Mouse (Mus musculus) heart, postnatal 0 days (tissue): ENCODE measurements at regions not wholly inside any gene's neighbourhood (a gene's known extent, or its start where the extent isn't known, plus 50 kb on each side); places are given as distances from the start of the nearest gene placed in this dataset.

Experiments
- ATAC-seq: fragments of 200-750 bp; cut with Nextera tagmentation; 2 replicates; pipeline ENCODE4 v1.8.0; 2017; ENCODE audit warnings: low read depth, moderate number of reproducible peaks, moderate library complexity; ENCODE audit not compliant: insufficient read depth
- DNase-seq: peaks from one replicate; pipeline ENCODE4 v3.0.0-alpha.2; 2016; ENCODE audit warnings: low spot score
- H3K27ac ChIP-seq: fragments of 300-500 bp; sonication (generic); 2 replicates; pipeline ENCODE4 v1.5.1; 2014; ENCODE audit warnings: low read depth, mild to moderate bottlenecking
- H3K27me3 ChIP-seq: fragments of 300-500 bp; sonication (generic); 2 replicates; pipeline ENCODE4 v1.6.1; 2014; ENCODE audit warnings: low read length, mixed read lengths; ENCODE audit not compliant: control insufficient read depth, insufficient read depth
- H3K36me3 ChIP-seq: fragments of 300-500 bp; sonication (generic); replicated peaks from 2 replicates; pipeline ENCODE4 v1.6.1; 2014; ENCODE audit warnings: low read length, mixed read lengths; ENCODE audit not compliant: control insufficient read depth, insufficient read depth
- H3K4me1 ChIP-seq: fragments of 300-500 bp; sonication (generic); 2 replicates; pipeline ENCODE4 v1.6.1; 2014; ENCODE audit warnings: antibody characterized with exemption; ENCODE audit not compliant: control insufficient read depth, insufficient read depth
- H3K4me2 ChIP-seq: fragments of 300-500 bp; sonication (generic); 2 replicates; pipeline ENCODE4 v1.6.1; 2014; ENCODE audit warnings: low read depth, mild to moderate bottlenecking, low read length, moderate library complexity
- H3K4me3 ChIP-seq: fragments of 300-500 bp; sonication (generic); 2 replicates; pipeline ENCODE4 v1.5.1; 2014; ENCODE audit warnings: low read depth, low read length
- H3K9ac ChIP-seq: fragments of 300-500 bp; sonication (generic); replicated peaks from 2 replicates; pipeline ENCODE4 v1.6.1; 2014; ENCODE audit warnings: low read depth, low read length, mixed read lengths
- H3K9me3 ChIP-seq: fragments of 300-500 bp; sonication (generic); replicated peaks from 2 replicates; pipeline ENCODE4 v1.6.1; 2016; ENCODE audit warnings: low read length; ENCODE audit not compliant: control insufficient read depth
- CTCF ChIP-seq: IDR thresholded peaks from 2 replicates; pipeline ENCODE4 v1.5.1; 2016; ENCODE audit warnings: antibody characterized with exemption, control low read depth, low read depth
- EP300 ChIP-seq: IDR thresholded peaks from 2 replicates; pipeline ENCODE4 v1.6.1; 2016; ENCODE audit warnings: antibody characterized with exemption, low read depth
- WGBS: fragments of 180-500 bp; shearing (Covaris S2); extraction: QIAGEN DNeasy Blood & Tissue Kit; methylation state at CpG from one replicate; pipeline ENCODE4 v1.1.7; 2014; 5-methylcytosine and 5-hydroxymethylcytosine counted together

DNA sequence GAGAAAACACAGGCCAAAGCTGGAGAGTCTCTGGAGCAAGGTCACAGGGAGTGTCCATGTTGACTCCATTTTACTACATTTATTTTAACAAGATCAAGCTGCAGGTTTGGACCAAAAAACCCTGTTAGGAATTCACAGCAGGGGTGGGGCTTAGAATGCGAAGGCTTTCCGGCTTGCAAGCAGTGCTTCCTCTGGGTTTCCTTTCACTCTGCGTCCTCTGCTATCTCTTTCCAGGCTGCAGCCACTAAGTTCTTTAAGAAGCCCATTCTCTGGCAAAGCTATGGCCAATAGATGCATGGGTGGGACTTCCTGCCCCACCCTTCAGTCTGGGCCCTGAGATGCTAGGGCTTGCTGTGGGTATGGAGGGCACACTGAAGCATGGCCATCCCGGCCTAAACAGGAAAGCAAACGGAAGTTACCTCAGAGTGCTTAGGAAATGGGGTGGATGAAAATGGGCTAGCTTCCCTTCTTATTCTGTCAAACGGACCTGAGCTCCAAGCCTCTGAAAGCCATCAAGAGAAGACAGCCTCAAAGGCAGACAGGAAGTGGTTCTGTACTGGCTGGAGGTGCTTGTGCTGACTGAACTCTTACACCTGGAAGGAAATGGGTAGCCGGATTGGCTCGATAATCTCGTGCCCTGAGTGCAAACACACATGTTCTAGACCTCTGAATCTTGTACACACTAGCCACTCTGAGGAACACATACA is 90.6 kb upstream of the C1qtnf7 start:
- no peak overlapping the region for H3K27ac ChIP-seq
- H3K9me3 ChIP-seq = no peaks in the 10 kb centered on the region
- TF ChIP-seq CTCF = no peak
- TF ChIP-seq EP300 = no peak
- DNase-seq = no peak
- no peaks in the 10 kb centered on the region for H3K27me3 ChIP-seq
- no peak overlapping the region for H3K4me3 ChIP-seq
- no peak overlapping the region for H3K4me2 ChIP-seq
- ATAC-seq = no peak
- H3K4me1 ChIP-seq = no peaks in the 10 kb centered on the region
- 67% methylated on average over 9 of the region's 9 CpGs for WGBS
- no peaks in the 10 kb centered on the region for H3K36me3 ChIP-seq
- H3K9ac ChIP-seq = no peak overlapping the region

DNA sequence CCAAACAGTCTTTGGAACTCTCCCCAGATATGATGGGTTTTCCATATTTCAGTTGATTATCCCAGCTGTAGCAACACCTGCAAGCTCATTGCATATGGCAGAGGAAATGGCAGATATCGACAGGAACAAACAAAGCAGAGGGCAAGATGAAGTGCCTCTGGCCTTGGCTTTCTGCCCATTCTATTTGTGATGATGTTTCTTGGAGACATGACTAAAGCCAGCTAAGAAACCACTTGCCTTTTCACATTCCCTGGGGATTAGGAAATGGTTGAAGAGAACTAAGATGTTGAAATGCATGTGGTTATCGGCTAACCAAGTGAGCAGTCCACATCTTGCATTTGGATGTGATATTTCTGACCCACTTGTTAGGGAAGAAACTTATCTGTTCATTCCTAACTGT is 82.0 kb upstream of the C1qtnf7 start:
- H3K36me3 ChIP-seq = no peaks in the 10 kb centered on the region
- no peak for DNase-seq
- H3K27ac ChIP-seq = no peak overlapping the region
- H3K4me2 ChIP-seq = no peak overlapping the region
- H3K4me3 ChIP-seq = no peak overlapping the region
- H3K27me3 ChIP-seq = no peaks in the 10 kb centered on the region
- no peaks in the 10 kb centered on the region for H3K4me1 ChIP-seq
- no peak for ATAC-seq
- TF ChIP-seq CTCF (no peak), EP300 (no peak)
- 49% methylated on average over 2 of the region's 2 CpGs for WGBS
- no peak overlapping the region for H3K9ac ChIP-seq
- no peaks in the 10 kb centered on the region for H3K9me3 ChIP-seq

DNA sequence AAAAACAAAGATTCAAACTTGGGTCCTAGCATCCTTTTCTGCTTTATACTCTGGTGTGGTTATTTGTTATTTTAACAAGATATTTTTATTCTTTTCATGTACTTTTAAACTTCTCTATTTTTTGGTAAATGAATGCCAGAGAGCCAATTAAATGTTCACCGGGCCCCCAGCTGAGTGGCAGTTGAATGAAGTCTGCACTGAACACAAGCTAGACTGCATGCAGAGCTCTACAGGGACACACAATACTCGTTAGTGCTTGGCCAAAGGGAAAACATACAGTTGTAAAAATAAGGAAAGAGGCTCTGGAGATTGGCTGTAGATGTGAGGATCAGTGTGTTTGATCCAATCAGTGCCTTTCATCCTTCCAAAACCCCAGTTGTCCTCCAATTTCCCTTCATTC is 76.1 kb upstream of the C1qtnf7 start:
- no peak for ATAC-seq
- DNase-seq = no peak
- no peak overlapping the region for H3K27ac ChIP-seq
- no peak overlapping the region for H3K4me3 ChIP-seq
- no peaks in the 10 kb centered on the region for H3K36me3 ChIP-seq
- no peaks in the 10 kb centered on the region for H3K9me3 ChIP-seq
- TF ChIP-seq EP300 (no peak), CTCF (no peak)
- H3K4me1 ChIP-seq = no peaks in the 10 kb centered on the region
- no peak overlapping the region for H3K9ac ChIP-seq
- WGBS = 67% methylated on average over 2 of the region's 2 CpGs
- H3K4me2 ChIP-seq = no peak overlapping the region
- H3K27me3 ChIP-seq = no peaks in the 10 kb centered on the region

DNA sequence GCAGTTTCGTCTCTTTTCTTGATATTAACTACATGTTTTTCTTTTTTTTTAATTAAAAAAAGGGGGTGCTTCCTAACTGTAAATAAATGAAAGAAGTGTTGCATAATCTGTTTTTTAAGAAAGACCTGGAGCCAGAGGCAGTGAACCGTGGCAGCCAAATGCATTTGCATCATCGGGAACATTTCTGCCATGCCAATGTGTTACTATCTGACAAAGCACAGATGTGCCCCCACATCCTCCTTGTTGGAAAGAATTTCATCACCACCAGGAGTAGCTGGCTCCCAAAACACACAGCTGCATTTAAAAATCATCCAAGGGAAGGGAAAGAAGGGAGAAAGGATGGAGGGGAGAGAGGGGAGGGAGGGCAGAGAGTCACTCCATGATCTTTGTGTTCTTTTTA is 74.0 kb upstream of the C1qtnf7 start:
- WGBS = 52% methylated on average over 3 of the region's 3 CpGs

DNA sequence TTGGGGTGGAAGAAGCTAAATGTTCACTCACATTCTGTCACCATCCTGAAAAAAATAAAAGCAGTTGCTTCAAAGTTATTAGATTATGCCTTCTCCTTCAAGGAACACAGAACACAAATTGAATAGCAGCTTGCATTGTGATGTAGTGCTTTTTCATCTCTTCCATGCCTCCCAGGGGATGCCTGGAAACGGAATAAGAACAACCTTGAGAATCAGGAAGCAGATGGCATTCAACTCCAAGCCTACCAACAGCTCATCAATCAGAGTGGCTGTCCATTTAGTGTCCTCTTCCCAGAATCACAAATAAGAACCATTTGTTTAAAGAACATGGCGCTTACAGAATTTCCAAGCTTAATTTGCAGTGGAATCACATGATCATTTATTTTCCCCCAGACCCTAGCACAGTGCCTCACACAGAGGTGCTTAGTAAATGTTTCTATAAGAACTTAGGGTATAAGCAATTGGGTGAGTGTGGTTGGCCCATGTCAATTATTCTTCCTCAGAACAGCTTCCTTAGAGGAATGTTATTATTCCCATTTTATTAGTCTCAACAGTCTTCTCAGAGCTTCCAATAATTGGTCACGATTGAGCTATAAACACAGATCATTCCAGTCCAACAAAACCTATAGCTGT is 70.6 kb upstream of the C1qtnf7 start:
- no peak overlapping the region for H3K9ac ChIP-seq
- ATAC-seq = no peak
- whole genome bisulfite sequencing = 59% methylated on average over 3 of the region's 3 CpGs
- H3K36me3 ChIP-seq = no peaks in the 10 kb centered on the region
- no peak for TF ChIP-seq CTCF
- no peak for TF ChIP-seq EP300
- H3K4me1 ChIP-seq = no peaks in the 10 kb centered on the region
- DNase-seq = no peak
- H3K27ac ChIP-seq = no peak overlapping the region
- H3K4me2 ChIP-seq = no peak overlapping the region
- H3K4me3 ChIP-seq = no peak overlapping the region
- H3K9me3 ChIP-seq = no peaks in the 10 kb centered on the region
- H3K27me3 ChIP-seq = no peaks in the 10 kb centered on the region

More for the DNA sequence above, 74.0 kb upstream of the C1qtnf7 start:
- no peak overlapping the region for H3K4me2 ChIP-seq
- TF ChIP-seq CTCF (no peak), EP300 (no peak)
- H3K4me1 ChIP-seq = no peaks in the 10 kb centered on the region
- no peaks in the 10 kb centered on the region for H3K27me3 ChIP-seq
- ATAC-seq (no peak), DNase-seq (peak; percentile 18)
- no peaks in the 10 kb centered on the region for H3K36me3 ChIP-seq
- H3K27ac ChIP-seq = no peak overlapping the region
- H3K9ac ChIP-seq = no peak overlapping the region
- no peaks in the 10 kb centered on the region for H3K9me3 ChIP-seq
- no peak overlapping the region for H3K4me3 ChIP-seq

DNA sequence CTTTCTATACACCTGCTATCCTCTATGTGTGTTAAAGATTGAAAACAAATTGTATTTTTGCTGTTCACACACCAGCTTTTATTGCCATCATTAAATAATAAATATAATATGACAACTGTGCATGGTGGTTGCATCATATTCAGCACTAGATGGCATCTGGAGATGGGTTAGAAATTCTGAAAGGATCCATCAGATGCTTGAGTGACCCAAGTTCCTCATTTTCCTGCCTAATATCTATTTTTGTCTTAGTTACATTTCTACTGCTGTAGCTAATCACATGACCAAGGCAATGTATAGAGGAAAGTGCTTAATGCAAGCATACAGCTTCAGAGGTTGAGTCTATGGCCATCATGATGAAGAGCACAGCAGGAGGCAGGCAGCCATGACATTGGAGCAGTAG is 69.7 kb upstream of the C1qtnf7 start:
- H3K4me2 ChIP-seq = no peak overlapping the region
- H3K4me3 ChIP-seq = no peak overlapping the region
- DNase-seq = no peak
- TF ChIP-seq CTCF (no peak), EP300 (no peak)
- H3K27me3 ChIP-seq = no peaks in the 10 kb centered on the region
- no peak overlapping the region for H3K9ac ChIP-seq
- no peak for ATAC-seq
- H3K27ac ChIP-seq = no peak overlapping the region
- H3K4me1 ChIP-seq = no peaks in the 10 kb centered on the region
- no peaks in the 10 kb centered on the region for H3K36me3 ChIP-seq
- H3K9me3 ChIP-seq = no peaks in the 10 kb centered on the region
